Mouse (Mus musculus): ENCODE results near the gene Map4k5. TPM values are rescaled to one million over a fixed set of nuclear protein-coding genes. Genes with fewer than 3 reads are reported as not detected.
A peak's percentile ranks its signal among the peaks of the same experiment; 100 is the strongest.

The Map4k5 gene
- total and polyA plus RNA-seq, 3 experiments, result 7.0 to 8.5 TPM; not detected in 1

GRCm38 (mm10) chr12:69937731-69938130 is 44.7 kb upstream of the Map4k5 start:
- peaks cover 3 to 4% of the 10 kb centered on the region in 2 experiments; a peak in 1 of 4 replicates for H3K4me1 ChIP-seq (ENCODE audit: control insufficient read depth in 1 of 2, insufficient read depth in 2 of 2, low read length in 2 of 2)
- no peaks in the 10 kb centered on the region for H3K27me3 ChIP-seq (ENCODE audit: control insufficient read depth in 1 of 2, insufficient read depth in 2 of 2, low read length in 2 of 2)
- H3K27ac ChIP-seq (ENCODE audit: control insufficient read depth, low read depth, low read length), result no peak overlapping the region
- peak; percentile 16 for DNase-seq (ENCODE audit: low read depth, low spot score)
- no peaks in the 10 kb centered on the region for H3K79me2 ChIP-seq (ENCODE audit: control insufficient read depth, insufficient read depth, low read length, poor library complexity)
- H3K4me3 ChIP-seq (ENCODE audit: control insufficient read depth in 1 of 2, insufficient read depth in 1 of 2, low read depth in 2 of 2, low read length in 2 of 2), result no peak overlapping the region
- H3K36me3 ChIP-seq (ENCODE audit: control insufficient read depth in 1 of 2, insufficient read depth in 2 of 2, low read length in 2 of 2), result peaks cover 0 to 3% of the 10 kb centered on the region in 2 experiments; a peak in 2 of 4 replicates
- no peaks in the 10 kb centered on the region for H3K9me3 ChIP-seq (replicated peaks; ENCODE audit: insufficient read depth, low read length)
- H3K9ac ChIP-seq (ENCODE audit: control insufficient read depth, low read depth, low read length, poor library complexity, severe bottlenecking), result no peak overlapping the region
- no peak for TF ChIP-seq TCF12 (IDR thresholded peaks at IDR 0.05; ENCODE audit: low read depth, low read length)
- TF ChIP-seq BHLHE40 (IDR thresholded peaks at IDR 0.05; ENCODE audit: borderline replicate concordance, low read depth, low read length), result no peak
- TF ChIP-seq MAFK (IDR thresholded peaks at IDR 0.05; ENCODE audit: borderline replicate concordance, low read depth, low read length), result no peak
- TF ChIP-seq GABPA (IDR thresholded peaks at IDR 0.05; ENCODE audit: low read depth, low read length), result no peak
- no peak for TF ChIP-seq NRF1 (IDR thresholded peaks at IDR 0.05; ENCODE audit: insufficient read depth, low read depth, low read length, poor library complexity, severe bottlenecking)
- no peak for TF ChIP-seq POLR2A (IDR thresholded peaks at IDR 0.05; ENCODE audit: control insufficient read depth in 1 of 2, insufficient read depth in 1 of 2, low read depth in 1 of 2, low read length in 2 of 2, poor library complexity in 1 of 2)
- no peak for TF ChIP-seq RAD21 (IDR thresholded peaks at IDR 0.05; ENCODE audit: low read depth, low read length)
- no peak for TF ChIP-seq ZC3H11A (IDR thresholded peaks at IDR 0.05; ENCODE audit: low read depth, low read length)
- no peak for TF ChIP-seq USF2 (IDR thresholded peaks at IDR 0.05; ENCODE audit: borderline replicate concordance in 1 of 2, insufficient read depth in 1 of 2, low read depth in 1 of 2, low read length in 2 of 2)
- no peak for TF ChIP-seq CHD1 (IDR thresholded peaks at IDR 0.05; ENCODE audit: low read depth, low read length)
- no peak for TF ChIP-seq MAX (IDR thresholded peaks at IDR 0.05; ENCODE audit: low read length)
- TF ChIP-seq POLR2AphosphoS5 (IDR thresholded peaks at IDR 0.05; ENCODE audit: borderline replicate concordance, low read depth, low read length), result no peak
- TF ChIP-seq ZKSCAN1 (IDR thresholded peaks at IDR 0.05; ENCODE audit: low read depth, low read length), result no peak
- no peak for TF ChIP-seq TBP (IDR thresholded peaks at IDR 0.05; ENCODE audit: low read depth, low read length)
- TF ChIP-seq E2F4 (IDR thresholded peaks at IDR 0.05; ENCODE audit: borderline replicate concordance, low read depth, low read length), result no peak
- TF ChIP-seq MEF2A (IDR thresholded peaks at IDR 0.05; ENCODE audit: extremely low read depth, insufficient replicate concordance, low read depth, low read length, poor library complexity, severe bottlenecking), result no peak
- no peak for TF ChIP-seq ZNF384 (IDR thresholded peaks at IDR 0.05; ENCODE audit: low read depth, low read length)
- TF ChIP-seq KAT2A (conservative IDR thresholded peaks at IDR 0.05; ENCODE audit: low read depth, low read length), result no peak

GRCm38 (mm10) chr12:69926716-69927115 is 33.7 kb upstream of the Map4k5 start:
- Histone ChIP-seq H3K79me2 (ENCODE audit: control insufficient read depth, insufficient read depth, low read length, poor library complexity) (no peaks in the 10 kb centered on the region), H3K9ac (ENCODE audit: control insufficient read depth, low read depth, low read length, poor library complexity, severe bottlenecking) (no peak overlapping the region), H3K9me3 (replicated peaks; ENCODE audit: insufficient read depth, low read length) (no peaks in the 10 kb centered on the region), H3K4me3 (ENCODE audit: control insufficient read depth in 1 of 2, insufficient read depth in 1 of 2, low read depth in 2 of 2, low read length in 2 of 2) (peak overlapping the region in 1 of 2 experiments; percentile 31; a peak in 1 of 4 replicates), H3K36me3 (ENCODE audit: control insufficient read depth in 1 of 2, insufficient read depth in 2 of 2, low read length in 2 of 2) (peaks cover 0 to 7% of the 10 kb centered on the region in 2 experiments; a peak in 2 of 4 replicates), H3K27me3 (ENCODE audit: control insufficient read depth in 1 of 2, insufficient read depth in 2 of 2, low read length in 2 of 2) (no peaks in the 10 kb centered on the region), H3K4me1 (ENCODE audit: control insufficient read depth in 1 of 2, insufficient read depth in 2 of 2, low read length in 2 of 2) (peaks cover 0 to 4% of the 10 kb centered on the region in 2 experiments; a peak in 3 of 4 replicates), H3K27ac (ENCODE audit: control insufficient read depth, low read depth, low read length) (no peak overlapping the region)
- TF ChIP-seq NRF1 (IDR thresholded peaks at IDR 0.05; ENCODE audit: insufficient read depth, low read depth, low read length, poor library complexity, severe bottlenecking) (no peak), NELFE (IDR thresholded peaks at IDR 0.05; ENCODE audit: low read depth, low read length) (no peak), E2F4 (IDR thresholded peaks at IDR 0.05; ENCODE audit: borderline replicate concordance, low read depth, low read length) (no peak), MAX (IDR thresholded peaks at IDR 0.05; ENCODE audit: low read length) (no peak), USF2 (IDR thresholded peaks at IDR 0.05; ENCODE audit: borderline replicate concordance in 1 of 2, insufficient read depth in 1 of 2, low read depth in 1 of 2, low read length in 2 of 2) (peak in 1 of 2 experiments; percentile 48; a peak in 1 of 4 replicates), GABPA (IDR thresholded peaks at IDR 0.05; ENCODE audit: low read depth, low read length) (no peak), GATA1 (IDR thresholded peaks at IDR 0.05; ENCODE audit: low read depth, low read length) (0 out of 2 replicates have a peak, but pooled peaks have one; percentile 10), USF1 (IDR thresholded peaks at IDR 0.05; ENCODE audit: low read depth, low read length) (peak; percentile 88), UBTF (IDR thresholded peaks at IDR 0.05; ENCODE audit: borderline replicate concordance, insufficient read depth, low read depth, low read length) (no peak), CHD1 (IDR thresholded peaks at IDR 0.05; ENCODE audit: low read depth, low read length) (no peak), RCOR1 (IDR thresholded peaks at IDR 0.05; ENCODE audit: low read depth, low read length) (no peak), RAD21 (IDR thresholded peaks at IDR 0.05; ENCODE audit: low read depth, low read length) (no peak)
- peak; percentile 25 for DNase-seq (ENCODE audit: low read depth, low spot score)
